Mouse (Mus musculus) erythroblast, embryonic 14.5 days (primary cell): ENCODE measurements around the gene Rdh8. TPM values are rescaled to one million over a fixed set of nuclear protein-coding genes. Genes with fewer than 3 reads are reported as not detected.

ENCODE experiments used
- H3K27me3 ChIP-seq: 2 replicates; pipeline ENCODE4 v1.6.1; 2012; ENCODE audit warnings: inconsistent platforms; ENCODE audit not compliant: control insufficient read depth
- H3K36me3 ChIP-seq: 2 replicates; pipeline ENCODE4 v1.6.1; 2012; ENCODE audit warnings: mild to moderate bottlenecking, inconsistent platforms; ENCODE audit not compliant: control insufficient read depth
- H3K4me1 ChIP-seq: 2 replicates; pipeline ENCODE4 v1.6.1; 2012; ENCODE audit warnings: inconsistent platforms; ENCODE audit not compliant: control insufficient read depth
- H3K4me3 ChIP-seq: replicated peaks from 2 replicates; pipeline ENCODE3; 2012; ENCODE audit warnings: moderate library complexity, mild to moderate bottlenecking, inconsistent platforms
- H3K9me3 ChIP-seq: 2 replicates; pipeline ENCODE4 v1.6.1; 2012; ENCODE audit warnings: low read length, inconsistent platforms, mixed read lengths; ENCODE audit not compliant: control insufficient read depth
- GATA1 ChIP-seq: IDR thresholded peaks from 2 replicates; pipeline ENCODE4 v1.6.1; 2012; ENCODE audit warnings: low read length, inconsistent platforms, mixed read lengths
- TAL1 ChIP-seq: IDR thresholded peaks from 3 replicates; pipeline ENCODE4 v1.6.1; 2012; ENCODE audit warnings: low read length, inconsistent platforms, mixed read lengths
- polyA plus RNA-seq: library from polyadenylated mRNA; stranded (reverse); fragments of >175 nt; gene quantifications from 2 replicates; pipeline ENCODE4 v1.2.3, GENCODE M21; 2012

Rdh8 gene
- not detected in 2 replicates for polyA plus RNA-seq

DNA sequence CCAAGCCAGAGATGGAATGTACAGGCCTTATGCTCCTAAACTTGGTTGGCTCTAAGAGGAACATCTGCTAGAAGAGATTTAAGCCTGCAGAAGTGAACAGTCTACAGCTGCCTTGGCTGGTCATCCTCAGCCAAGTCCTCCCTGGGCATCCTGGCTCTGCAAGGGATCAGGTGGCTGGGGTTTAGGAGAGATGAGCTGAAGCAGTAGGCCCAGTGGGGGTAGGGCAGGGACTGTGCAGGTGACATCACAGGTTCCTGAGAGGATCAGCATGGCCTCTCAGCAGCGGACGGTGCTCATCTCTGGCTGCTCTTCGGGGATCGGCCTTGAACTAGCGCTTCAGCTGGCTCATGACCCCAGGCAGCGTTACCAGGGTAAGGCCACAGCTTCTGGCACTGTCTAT is at the start of gene Rdh8:
TSS of gene Rdh8 (plus strand) at position 268 of the 400 bp plus-strand sequence.
- Histone ChIP-seq H3K27me3 (peaks cover 20% of the 10 kb centered on the region), H3K4me1 (peaks cover 8% of the 10 kb centered on the region), H3K9me3 (no peaks in the 10 kb centered on the region), H3K36me3 (no peaks in the 10 kb centered on the region), H3K4me3 (no peak within 1 kb of the TSS)
- TF ChIP-seq TAL1: no peak
- no peak for TF ChIP-seq GATA1

- no peak for TF ChIP-seq GATA1
- no peak for TF ChIP-seq TAL1
- no peaks in the 10 kb centered on the region for H3K4me1 ChIP-seq
- no peaks in the 10 kb centered on the region for H3K9me3 ChIP-seq
- H3K36me3 ChIP-seq: no peaks in the 10 kb centered on the region
- H3K4me3 ChIP-seq: no peak overlapping the region
- no peaks in the 10 kb centered on the region for H3K27me3 ChIP-seq
Observed at GRCm38 (mm10) chr9:20781286-20781685, 37.0 kb upstream of the Rdh8 start.

GRCm38 (mm10) chr9:20785055-20785454 is 33.2 kb upstream of the Rdh8 start:
- Histone ChIP-seq H3K27me3 (no peaks in the 10 kb centered on the region), H3K4me1 (no peaks in the 10 kb centered on the region), H3K9me3 (no peaks in the 10 kb centered on the region; the same call in 1 of the 2 replicates), H3K4me3 (no peak overlapping the region), H3K36me3 (no peaks in the 10 kb centered on the region)
- TF ChIP-seq GATA1 (no peak), TAL1 (no peak)

GRCm38 (mm10) chr9:20787992-20788391 is 30.3 kb upstream of the Rdh8 start:
- Histone ChIP-seq H3K4me3 (no peak overlapping the region), H3K9me3 (no peaks in the 10 kb centered on the region; the same call in 1 of the 2 replicates), H3K4me1 (no peaks in the 10 kb centered on the region), H3K36me3 (no peaks in the 10 kb centered on the region), H3K27me3 (no peaks in the 10 kb centered on the region)
- TF ChIP-seq GATA1 (no peak), TAL1 (no peak)

DNA sequence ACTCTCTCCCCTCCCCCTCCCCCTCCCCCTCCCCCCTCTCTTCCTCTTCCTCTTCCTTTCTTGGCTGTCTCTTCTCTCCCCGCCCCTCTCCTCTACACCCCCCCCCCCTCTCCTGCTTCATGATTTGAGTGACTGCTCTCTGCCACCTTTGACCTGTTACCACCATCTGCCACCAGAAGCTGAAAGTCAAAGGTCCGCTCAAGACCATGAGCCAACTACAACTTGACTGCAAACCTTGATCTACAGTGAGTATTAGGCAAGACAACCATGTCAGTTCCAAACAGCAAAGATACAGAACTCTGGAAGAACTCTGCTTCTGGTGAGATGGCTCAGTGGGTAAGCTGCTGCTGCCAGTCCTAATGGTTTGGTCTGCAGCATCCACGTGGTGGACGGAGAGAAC is 28.7 kb upstream of the Rdh8 start:
- H3K9me3 ChIP-seq: no peaks in the 10 kb centered on the region; the same call in 1 of the 2 replicates
- H3K36me3 ChIP-seq: no peaks in the 10 kb centered on the region
- H3K4me1 ChIP-seq: no peaks in the 10 kb centered on the region; the same call in 1 of the 2 replicates
- TF ChIP-seq TAL1: no peak
- no peak for TF ChIP-seq GATA1
- no peaks in the 10 kb centered on the region for H3K27me3 ChIP-seq
- H3K4me3 ChIP-seq: no peak overlapping the region

DNA sequence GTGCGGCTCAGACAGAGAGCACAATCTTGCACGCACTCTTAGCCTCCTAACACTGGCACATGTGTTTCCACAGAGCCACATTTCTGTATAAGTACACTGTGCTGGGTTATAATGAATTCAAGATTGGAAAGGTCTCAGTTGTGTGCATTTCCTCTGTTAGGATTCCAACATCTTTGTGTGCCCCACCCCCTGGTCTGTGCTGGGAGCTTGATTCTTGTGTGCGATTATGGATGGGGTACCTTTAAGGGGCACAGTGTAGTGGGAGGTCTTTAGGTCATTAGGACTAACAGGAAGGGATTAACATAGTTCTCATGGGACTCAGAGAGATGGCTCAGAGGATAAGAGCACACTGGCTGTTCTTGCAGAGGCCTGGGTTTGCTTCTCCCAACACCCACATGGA is 28.0 kb upstream of the Rdh8 start:
- Histone ChIP-seq H3K36me3 (no peaks in the 10 kb centered on the region), H3K4me3 (no peak overlapping the region), H3K9me3 (no peaks in the 10 kb centered on the region; the same call in 1 of the 2 replicates), H3K4me1 (no peaks in the 10 kb centered on the region; the same call in 1 of the 2 replicates), H3K27me3 (no peaks in the 10 kb centered on the region)
- TF ChIP-seq GATA1: no peak
- TF ChIP-seq TAL1: no peak

GRCm38 (mm10) chr9:20794108-20794806 is 24.0 kb upstream of the Rdh8 start:
- no peak overlapping the region for H3K4me3 ChIP-seq
- no peak for TF ChIP-seq TAL1
- TF ChIP-seq GATA1: no peak
- H3K36me3 ChIP-seq: no peaks in the 10 kb centered on the region
- H3K9me3 ChIP-seq: no peaks in the 10 kb centered on the region
- H3K4me1 ChIP-seq: no peaks in the 10 kb centered on the region; the same call in 1 of the 2 replicates
- H3K27me3 ChIP-seq: no peaks in the 10 kb centered on the region

DNA sequence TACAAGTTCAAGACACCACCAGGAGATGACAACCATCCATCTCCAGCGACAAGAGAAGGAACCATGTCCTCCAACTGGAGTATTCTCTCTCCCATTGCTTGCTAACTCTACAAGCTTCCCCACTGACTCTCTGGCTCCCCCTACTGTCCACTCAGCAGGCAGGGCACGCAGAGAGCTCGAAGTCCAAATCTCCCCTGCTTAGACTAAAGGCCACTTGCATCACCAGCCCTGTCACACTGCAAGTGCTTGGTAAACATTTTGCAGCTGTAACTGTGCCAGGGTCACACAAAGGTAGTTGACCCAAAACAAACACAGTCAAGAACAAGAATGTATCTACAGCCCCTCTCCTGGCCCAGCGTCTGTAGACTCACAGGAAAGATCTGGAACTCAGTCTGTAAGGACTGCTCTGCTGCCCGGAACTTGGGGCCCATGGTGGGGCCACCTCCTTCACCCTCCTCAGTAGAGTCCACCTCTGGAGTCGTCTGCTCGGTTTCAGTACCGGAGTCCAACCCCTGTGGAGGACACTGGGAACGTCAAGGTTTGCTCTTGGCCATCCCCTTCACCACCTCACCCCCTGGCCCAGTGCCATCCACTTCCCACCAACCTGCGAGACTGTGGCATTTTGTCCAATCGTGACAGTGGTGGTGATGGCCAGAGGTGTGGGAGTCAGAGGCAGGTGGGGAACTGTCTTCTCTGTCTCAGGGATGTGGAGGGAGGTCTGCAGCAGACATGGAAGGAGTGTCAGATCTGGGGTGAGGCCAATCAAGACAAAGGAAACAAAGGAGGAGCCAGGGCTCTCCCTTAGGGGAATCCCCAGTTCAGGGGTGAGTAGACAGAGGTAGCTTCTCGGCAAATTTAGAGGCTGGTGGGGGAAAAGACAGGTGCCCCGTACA is 13.8 kb upstream of the Rdh8 start:
- TF ChIP-seq GATA1 (no peak), TAL1 (no peak)
- Histone ChIP-seq H3K4me3 (no peak overlapping the region), H3K4me1 (no peaks in the 10 kb centered on the region), H3K27me3 (no peaks in the 10 kb centered on the region), H3K36me3 (no peaks in the 10 kb centered on the region), H3K9me3 (no peaks in the 10 kb centered on the region)

- H3K9me3 ChIP-seq: no peaks in the 10 kb centered on the region
- H3K4me1 ChIP-seq: no peaks in the 10 kb centered on the region
- H3K27me3 ChIP-seq: no peaks in the 10 kb centered on the region
- TF ChIP-seq TAL1 (no peak), GATA1 (no peak)
- no peak overlapping the region for H3K4me3 ChIP-seq
- H3K36me3 ChIP-seq: no peaks in the 10 kb centered on the region
Observed at GRCm38 (mm10) chr9:20805159-20805495, 13.2 kb upstream of the Rdh8 start.

DNA sequence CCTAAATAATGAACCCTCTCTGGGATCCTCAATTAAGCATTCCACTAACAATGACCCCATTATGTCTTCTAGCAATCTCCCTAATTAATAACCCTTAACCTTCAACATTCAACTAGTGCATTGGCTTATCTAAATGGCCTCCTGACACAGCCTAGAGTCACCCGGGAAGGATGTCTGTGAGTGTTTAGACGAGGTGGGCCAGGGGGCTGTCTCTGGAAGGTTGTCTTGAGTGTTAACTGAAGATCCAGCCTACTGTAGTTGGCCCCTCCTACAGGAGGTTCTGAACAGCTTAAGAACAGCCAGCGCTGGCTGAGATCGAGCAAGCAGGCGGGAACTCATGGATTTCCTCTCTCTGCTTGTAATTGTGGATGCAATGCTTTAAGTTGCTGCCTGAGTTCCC is 12.6 kb upstream of the Rdh8 start:
- Histone ChIP-seq H3K36me3 (no peaks in the 10 kb centered on the region), H3K4me1 (no peaks in the 10 kb centered on the region), H3K4me3 (no peak overlapping the region), H3K27me3 (no peaks in the 10 kb centered on the region), H3K9me3 (no peaks in the 10 kb centered on the region)
- no peak for TF ChIP-seq TAL1
- TF ChIP-seq GATA1: no peak
